8 mouse cellular contexts compared by ENCODE assay signal in genomic region chrX:164419955-164420354, GRCm38 (mm10). TPM values are rescaled to one million over a fixed set of nuclear protein-coding genes. Genes with fewer than 3 reads are reported as not detected.
DNase-seq lines count a peak whose midpoint lies in the region; ATAC-seq lines count a peak whose summit lies in the region.

No protein-coding gene starts in this region.

- peak overlapping the region; percentile 69 for H3K9ac ChIP-seq in kidney, embryonic 14.5 days (ENCODE audit: low read depth, low read length)
- H3K9ac ChIP-seq in hindbrain, embryonic 16.5 days (ENCODE audit: low read depth, low read length), result peak overlapping the region; percentile 71
- H3K9ac ChIP-seq in midbrain, embryonic 16.5 days (ENCODE audit: low read depth, low read length), result peak overlapping the region; percentile 68

- no peak; the same call in 1 of the 2 replicates for ATAC-seq in kidney, embryonic 14.5 days (ENCODE audit: low FRiP score, low TSS enrichment)
- peak; percentile 18; the same call in 1 of the 2 replicates for ATAC-seq in common myeloid progenitor, adult 5-6 weeks (replicated peaks; ENCODE audit: low read depth, poor library complexity, severe bottlenecking)
- no peak for ATAC-seq in hindbrain, embryonic 16.5 days
- ATAC-seq in midbrain, embryonic 16.5 days, result peak; percentile 41; the same call in 1 of the 2 replicates

- peak overlapping the region; percentile 58 for H3K4me3 ChIP-seq in kidney, embryonic 14.5 days (ENCODE audit: low read length)
- H3K4me3 ChIP-seq in hindbrain, embryonic 16.5 days (ENCODE audit: low read length), result peak overlapping the region; percentile 54
- H3K4me3 ChIP-seq in midbrain, embryonic 16.5 days (ENCODE audit: low read depth, low read length), result peak overlapping the region; percentile 53

- no peak for DNase-seq in kidney, postnatal 14 days
- no peak for DNase-seq in frontal cortex, postnatal 25 days (ENCODE audit: low spot score in 2 of 2)
- DNase-seq in ovary, adult 18-20 months (ENCODE audit: low spot score), result no peak
- no peak for DNase-seq in right cerebral cortex, postnatal 36 days (ENCODE audit: low spot score in 2 of 2)

- H3K27ac ChIP-seq in kidney, embryonic 14.5 days (ENCODE audit: low read depth, low read length), result peak overlapping the region; percentile 47; the same call in 1 of the 2 replicates
- H3K27ac ChIP-seq in hindbrain, embryonic 16.5 days (ENCODE audit: low read depth, low read length), result peak overlapping the region; percentile 72
- H3K27ac ChIP-seq in midbrain, embryonic 16.5 days (ENCODE audit: low read length), result peak overlapping the region; percentile 66

- peak overlapping the region; percentile 49 for H3K4me2 ChIP-seq in kidney, embryonic 14.5 days (replicated peaks; ENCODE audit: low read depth, low read length)
- peak overlapping the region; percentile 66 for H3K4me2 ChIP-seq in hindbrain, embryonic 16.5 days (ENCODE audit: low read length)
- H3K4me2 ChIP-seq in midbrain, embryonic 16.5 days (ENCODE audit: low read length), result peak overlapping the region; percentile 65

- peaks cover 11% of the 10 kb centered on the region; the same call in 1 of the 2 replicates for H3K36me3 ChIP-seq in kidney, embryonic 14.5 days (ENCODE audit: control insufficient read depth, insufficient read depth, low read length)
- H3K36me3 ChIP-seq in hindbrain, embryonic 16.5 days (ENCODE audit: control insufficient read depth, insufficient read depth, low read length), result no peaks in the 10 kb centered on the region
- no peaks in the 10 kb centered on the region for H3K36me3 ChIP-seq in midbrain, embryonic 16.5 days (ENCODE audit: control insufficient read depth, insufficient read depth, low read length)

- H3K27me3 ChIP-seq in kidney, embryonic 14.5 days (ENCODE audit: control insufficient read depth, insufficient read depth, low read length), result peaks cover 3% of the 10 kb centered on the region; the same call in 1 of the 2 replicates
- no peaks in the 10 kb centered on the region; the same call in 1 of the 2 replicates for H3K27me3 ChIP-seq in hindbrain, embryonic 16.5 days (replicated peaks; ENCODE audit: control insufficient read depth, insufficient read depth, low read length)
- no peaks in the 10 kb centered on the region for H3K27me3 ChIP-seq in midbrain, embryonic 16.5 days (ENCODE audit: control insufficient read depth, insufficient read depth, low read depth, low read length)

- 28% methylated on average over 13 of the region's 13 CpGs for WGBS in kidney, embryonic 14.5 days
- WGBS in hindbrain, embryonic 16.5 days, result 25% methylated on average over 13 of the region's 13 CpGs
- WGBS in midbrain, embryonic 16.5 days, result 24% methylated on average over 13 of the region's 13 CpGs

- no peaks in the 10 kb centered on the region for H3K4me1 ChIP-seq in kidney, embryonic 14.5 days (ENCODE audit: control insufficient read depth, insufficient read depth, low read length)
- peaks cover 6% of the 10 kb centered on the region for H3K4me1 ChIP-seq in hindbrain, embryonic 16.5 days (ENCODE audit: control insufficient read depth, insufficient read depth, low read depth, low read length)
- peaks cover 4% of the 10 kb centered on the region for H3K4me1 ChIP-seq in midbrain, embryonic 16.5 days (ENCODE audit: control insufficient read depth, insufficient read depth, low read length)

- no peaks in the 10 kb centered on the region for H3K9me3 ChIP-seq in kidney, embryonic 14.5 days (ENCODE audit: control insufficient read depth, low read length)
- H3K9me3 ChIP-seq in hindbrain, embryonic 16.5 days (ENCODE audit: control insufficient read depth, low read length), result no peaks in the 10 kb centered on the region
- H3K9me3 ChIP-seq in midbrain, embryonic 16.5 days (replicated peaks; ENCODE audit: control insufficient read depth, low read length, poor library complexity, severe bottlenecking), result no peaks in the 10 kb centered on the region

RNA-seq across cellular contexts. Expression of gene Piga, which starts 0.4 kb away (rescaled TPM):
- 8.5 and 14.2 TPM in 2 replicates for polyA plus RNA-seq in kidney, embryonic 14.5 days (2014; fragmentation: Nextera tagmentation; extraction: Ambion mirVana)
- 19.1 and 26.1 TPM in 2 replicates for total RNA-seq in common myeloid progenitor, adult 5-6 weeks (2017)
- 4.7 and 5.2 TPM in 2 replicates for polyA plus RNA-seq in hindbrain, embryonic 16.5 days (2015; fragmentation: Nextera tagmentation; extraction: Ambion mirVana)
- polyA plus RNA-seq in midbrain, embryonic 16.5 days (2015; fragmentation: Nextera tagmentation; extraction: Ambion mirVana), result 4.3 and 4.9 TPM in 2 replicates

RNA-seq across cellular contexts. Expression of gene Asb11, which starts 16.8 kb away (rescaled TPM):
- polyA plus RNA-seq in kidney, embryonic 14.5 days (2014; fragmentation: Nextera tagmentation; extraction: Ambion mirVana), result not detected in 2 replicates
- total RNA-seq in common myeloid progenitor, adult 5-6 weeks (2017), result not detected in 2 replicates
- polyA plus RNA-seq in hindbrain, embryonic 16.5 days (2015; fragmentation: Nextera tagmentation; extraction: Ambion mirVana), result not detected in 2 replicates
- polyA plus RNA-seq in midbrain, embryonic 16.5 days (2015; fragmentation: Nextera tagmentation; extraction: Ambion mirVana), result not detected in 2 replicates

RNA-seq across cellular contexts. Expression of gene Vegfd, which starts 46.8 kb away (rescaled TPM):
- polyA plus RNA-seq in kidney, embryonic 14.5 days (2014; fragmentation: Nextera tagmentation; extraction: Ambion mirVana), result 16.0 and 19.3 TPM in 2 replicates
- 0.29 TPM in 1 of 2 replicates, not detected in the other for total RNA-seq in common myeloid progenitor, adult 5-6 weeks (2017)
- 0.41 and 0.43 TPM in 2 replicates for polyA plus RNA-seq in hindbrain, embryonic 16.5 days (2015; fragmentation: Nextera tagmentation; extraction: Ambion mirVana)
- 0.25 and 0.30 TPM in 2 replicates for polyA plus RNA-seq in midbrain, embryonic 16.5 days (2015; fragmentation: Nextera tagmentation; extraction: Ambion mirVana)

Comparison
In these comparisons a context has a peak if more than half of its experiments do, and no peak if none do; other contexts are left out.
1. ATAC-seq: peak in common myeloid progenitor, adult 5-6 weeks (single experiment) and midbrain, embryonic 16.5 days (single experiment); none in kidney, embryonic 14.5 days (single experiment) and hindbrain, embryonic 16.5 days (single experiment).
2. RNA of gene Vegfd, which starts 46.8 kb away (polyA plus RNA-seq): 16.0 to 19.3 TPM in kidney, embryonic 14.5 days; 0.41 to 0.43 TPM in hindbrain, embryonic 16.5 days and 0.25 to 0.30 TPM in midbrain, embryonic 16.5 days; every median in the first group is over 10 times any median in the second.
3. Peak in every context shown above with its lines, with median percentiles within 50 percentile points of each other: H3K27ac ChIP-seq, H3K4me2 ChIP-seq, H3K4me3 ChIP-seq and H3K9ac ChIP-seq.